Mouse (Mus musculus) spleen, embryonic (tissue): Measurements from ENCODE around the gene Grin1.

Source experiments
- CTCF ChIA-PET: fragments of 350-600 bp; sonication (Branson Sonifier 250); formaldehyde crosslinking; loops from one replicate; lab custom pipeline; 2022; lab: Charles Lee

The Grin1 gene

DNA sequence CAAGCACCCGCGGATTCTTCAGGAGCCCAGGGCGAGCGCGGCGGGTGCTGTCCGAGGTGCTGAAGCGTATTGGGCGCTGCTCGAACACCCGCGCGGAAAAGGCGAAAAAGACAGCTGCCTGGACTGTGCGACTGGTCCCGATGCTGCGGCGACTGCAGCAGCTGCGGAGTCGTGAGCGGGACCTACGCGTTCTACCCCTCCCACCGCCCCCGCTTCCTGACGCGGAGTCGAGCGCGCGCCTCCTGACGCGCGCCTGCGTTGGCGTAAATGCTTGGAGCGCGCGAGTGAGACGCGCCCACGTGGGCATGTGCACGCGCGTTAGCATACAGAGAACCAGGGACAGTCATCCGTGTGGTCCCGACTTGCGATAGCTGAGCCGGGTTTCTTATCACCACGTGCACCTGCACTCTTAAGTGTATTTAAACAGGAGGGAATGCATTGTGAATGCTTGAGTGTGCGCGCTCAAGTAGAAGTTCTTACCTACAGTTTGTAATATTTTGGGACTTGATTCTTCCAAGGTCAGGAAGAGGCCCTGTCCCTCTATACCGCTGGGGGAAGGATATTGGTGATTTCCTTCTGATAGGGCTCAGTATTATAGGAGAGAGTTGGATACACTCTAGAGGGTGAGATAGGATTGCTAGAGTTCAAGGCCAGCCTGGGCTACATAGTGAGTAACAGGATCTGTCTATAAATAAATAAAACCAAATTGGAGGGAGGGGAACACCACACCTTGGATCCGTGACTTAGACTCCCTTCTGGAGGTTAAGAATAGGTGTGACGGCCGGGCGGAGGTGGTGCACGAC, at the start of gene Grin1:
Gene Grin1 (minus strand): TSS at position 217 of the 803 bp plus-strand sequence.
- CTCF ChIA-PET: no interaction called here

DNA sequence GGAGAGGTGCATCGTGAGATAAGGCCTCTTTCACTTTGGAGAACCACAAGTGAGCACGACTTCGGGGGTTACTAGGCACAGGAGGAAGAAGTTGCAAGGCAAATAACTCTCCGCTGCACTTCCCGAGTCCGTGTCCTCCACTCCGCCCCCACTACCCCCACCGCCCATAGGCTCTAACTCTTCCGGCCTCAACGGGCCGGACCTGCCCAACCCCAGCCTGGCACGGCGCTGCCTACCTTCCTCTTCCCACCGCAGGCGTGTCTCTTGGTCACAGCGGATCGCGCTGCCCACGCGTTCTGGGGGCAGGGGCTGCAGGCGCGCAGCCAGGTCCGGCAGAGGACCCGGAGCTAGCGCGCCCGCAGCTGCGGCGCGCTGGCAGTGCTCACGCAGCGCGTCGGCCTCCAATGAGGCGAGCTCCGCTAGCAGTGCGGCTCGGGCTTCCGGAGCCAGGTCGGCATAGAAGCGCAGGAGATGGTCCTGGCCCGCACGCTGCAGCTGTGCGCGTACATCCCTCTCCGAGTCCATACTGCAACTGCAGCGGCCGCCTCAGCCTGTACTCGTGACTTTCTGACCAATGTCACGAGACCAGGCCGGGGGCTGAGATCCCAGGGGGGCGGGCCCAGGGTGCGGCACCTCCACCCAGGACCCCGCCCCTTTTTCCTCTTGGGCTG, 46.2 kb upstream of the Grin1 start, which contains the start of gene Uap1l1:
Gene Uap1l1 (minus strand): TSS at position 592 of the 671 bp plus-strand sequence.
- CTCF ChIA-PET: interaction anchor here (0.6 kb wide), 2 partner anchors 58 to 132 kb away, joined by 3 read pairs; partner anchors contain the start of gene Fut7

DNA sequence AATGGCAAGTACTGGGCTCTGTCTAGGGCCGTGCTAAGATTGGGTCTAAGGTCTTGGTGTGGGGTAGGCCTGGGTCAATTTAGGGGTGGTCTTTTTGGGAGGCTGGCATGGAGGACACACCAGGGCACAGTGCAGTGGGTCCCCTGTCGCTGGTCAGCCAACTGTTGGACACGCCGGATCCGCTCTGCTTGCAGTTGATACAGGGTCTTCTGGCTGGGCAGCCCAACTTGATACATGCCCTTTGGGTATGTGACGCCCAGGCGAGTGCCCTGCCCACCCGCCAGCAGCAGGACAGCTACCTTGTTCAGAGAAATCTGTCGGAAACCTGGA, 45.7 kb upstream of the Grin1 start:
- CTCF ChIA-PET: interaction anchor here (0.6 kb wide), 1 partner anchor 132 kb away, joined by 3 read pairs; no protein-coding TSS in a partner anchor

DNA sequence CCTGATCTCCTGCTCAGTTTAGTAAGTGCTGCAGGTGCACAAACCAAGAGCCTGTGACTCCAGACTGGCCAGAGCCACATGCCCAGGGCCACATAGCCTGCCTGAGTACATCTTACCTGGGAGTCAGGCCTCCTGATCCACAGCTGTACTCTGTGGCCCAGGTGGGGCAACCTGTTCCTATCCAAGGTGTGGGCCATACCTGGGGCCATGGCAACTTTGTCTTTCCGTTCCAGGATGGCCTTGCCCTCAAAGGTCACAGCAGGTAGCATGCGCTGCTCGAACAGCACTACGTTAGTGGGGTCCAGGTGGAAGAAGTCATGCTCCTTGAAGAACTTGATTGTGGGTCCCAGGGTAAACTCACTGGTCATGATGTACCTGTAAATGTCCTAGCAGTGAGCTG, 45.3 kb upstream of the Grin1 start:
- CTCF ChIA-PET: no interaction called here

DNA sequence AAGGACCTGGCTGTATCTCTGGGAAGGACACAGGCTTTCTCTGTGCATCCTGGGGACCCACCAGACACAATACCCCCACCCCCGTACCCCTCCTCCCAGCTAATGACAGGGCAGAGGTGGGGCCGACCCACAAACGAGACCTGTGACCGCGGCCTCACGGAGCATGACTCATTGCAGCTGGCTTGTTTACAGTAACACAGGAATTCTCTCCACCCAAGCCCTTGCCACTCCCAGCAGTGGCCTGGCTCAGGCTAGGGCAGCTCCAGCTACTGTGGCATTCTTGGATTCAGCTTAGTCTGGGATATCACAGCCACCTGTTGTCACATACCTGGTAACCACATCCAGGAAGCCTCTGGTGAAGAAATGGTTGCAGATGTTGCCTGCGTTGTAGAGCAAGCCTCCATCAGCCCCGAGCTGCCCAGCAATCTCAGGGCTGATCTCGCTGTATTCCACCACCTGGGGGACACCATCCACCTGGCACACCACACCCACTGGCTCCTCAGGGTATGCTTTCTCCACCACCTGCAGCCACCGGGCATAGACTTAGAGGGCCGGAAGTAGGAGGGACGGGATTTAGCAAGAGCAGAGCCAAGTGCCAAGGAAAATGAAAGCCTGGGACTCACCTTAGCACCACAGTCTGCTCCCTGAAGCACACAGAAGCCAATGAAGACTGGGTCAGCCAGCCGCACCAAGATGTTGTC, 44.6 kb upstream of the Grin1 start:
- CTCF ChIA-PET: no interaction called here

DNA sequence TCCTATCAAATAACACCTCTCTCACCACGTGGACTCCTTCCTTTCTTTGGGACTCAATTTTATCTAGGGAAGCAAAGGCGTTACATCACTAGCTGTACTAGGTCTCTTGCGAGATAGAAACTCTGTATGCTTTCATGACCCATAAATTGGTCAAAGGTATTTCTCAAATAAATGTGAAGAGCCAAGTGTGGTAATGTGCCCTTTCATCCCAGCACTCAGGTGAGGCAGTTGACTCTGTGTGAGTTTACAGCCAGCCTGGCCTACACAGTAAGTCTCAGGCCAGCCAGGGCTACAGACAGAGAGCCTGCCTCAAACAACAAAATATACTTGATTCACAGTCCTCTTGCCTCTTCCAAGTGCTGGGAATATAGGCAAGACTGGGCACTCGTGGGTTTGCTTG, 40.9 kb upstream of the Grin1 start:
- CTCF ChIA-PET: no interaction called here

DNA sequence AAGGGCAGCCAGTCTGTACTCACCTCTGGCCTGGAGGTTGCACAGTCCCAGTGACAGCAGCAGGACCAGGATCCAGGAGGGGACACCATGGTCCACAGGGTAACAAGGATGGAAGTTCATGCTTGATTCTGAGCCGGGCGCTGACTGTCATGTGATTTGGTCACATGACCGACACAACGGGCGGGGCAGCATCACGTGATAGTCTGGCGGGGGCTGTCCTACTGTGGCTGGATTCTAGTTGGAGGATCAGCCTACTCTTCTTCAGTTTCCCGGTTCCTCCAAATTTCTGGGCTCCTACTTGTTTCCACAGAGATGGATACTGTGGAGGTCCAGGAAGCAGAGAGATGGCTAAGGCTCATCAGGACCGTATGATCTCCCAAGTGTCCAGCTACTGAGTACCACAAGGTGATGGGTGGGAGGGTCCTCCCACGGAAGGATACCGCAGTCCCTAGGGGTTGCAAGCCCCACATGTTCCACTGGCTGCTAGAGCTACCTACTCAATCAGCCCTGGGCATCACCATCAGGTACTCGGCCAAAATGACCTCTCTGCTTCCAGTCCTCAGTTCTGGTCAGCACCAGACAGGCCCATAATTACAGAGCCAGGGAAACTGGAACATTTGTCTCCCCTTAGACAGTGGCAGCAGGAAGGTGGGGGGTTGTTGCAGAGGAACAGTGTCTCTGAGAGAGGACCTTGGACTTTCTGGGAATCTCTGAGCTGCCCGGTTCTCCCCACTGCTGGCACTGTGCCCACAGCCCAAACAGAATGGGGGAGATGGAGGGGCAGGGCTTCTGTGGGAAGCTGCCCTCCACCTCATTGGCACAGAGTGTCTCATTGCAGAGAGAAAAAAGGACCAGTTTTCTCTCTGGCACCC, 37.5 kb upstream of the Grin1 start, which contains the start of gene Dpp7:
Gene Dpp7 (minus strand): TSS at position 152 of the 872 bp plus-strand sequence.
- CTCF ChIA-PET: no interaction called here

DNA sequence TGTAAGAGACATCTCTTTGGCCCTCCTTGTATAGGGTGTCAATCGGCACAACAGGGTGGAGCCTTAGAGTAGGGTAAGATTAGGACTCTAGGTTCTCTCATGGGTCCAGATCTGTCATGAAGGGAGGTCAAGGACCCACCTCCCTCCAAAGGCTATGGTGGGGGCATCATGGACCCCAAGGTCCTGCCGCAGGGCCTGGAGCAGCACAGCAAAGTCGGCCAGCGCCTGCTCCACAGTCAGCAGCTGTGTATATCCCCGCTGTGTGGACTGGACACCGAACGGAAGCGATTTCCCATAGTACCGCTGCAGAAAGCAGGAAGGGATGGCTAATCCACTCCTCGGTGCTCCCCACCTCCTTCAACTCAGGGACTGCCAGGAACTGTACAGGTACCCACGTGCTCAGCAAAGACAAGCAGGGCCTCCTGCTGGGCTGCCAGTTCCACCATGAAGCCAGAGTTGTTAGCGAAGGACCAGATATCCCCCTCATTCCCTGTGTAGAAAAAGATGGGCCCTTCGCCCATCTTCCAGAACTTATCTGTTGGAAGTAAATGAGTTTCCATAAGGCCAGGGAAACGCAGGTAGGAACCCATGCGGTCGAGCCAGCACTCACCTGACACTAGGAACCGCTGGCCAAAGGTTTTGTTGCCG, 36.6 kb upstream of the Grin1 start:
- CTCF ChIA-PET: no interaction called here

DNA sequence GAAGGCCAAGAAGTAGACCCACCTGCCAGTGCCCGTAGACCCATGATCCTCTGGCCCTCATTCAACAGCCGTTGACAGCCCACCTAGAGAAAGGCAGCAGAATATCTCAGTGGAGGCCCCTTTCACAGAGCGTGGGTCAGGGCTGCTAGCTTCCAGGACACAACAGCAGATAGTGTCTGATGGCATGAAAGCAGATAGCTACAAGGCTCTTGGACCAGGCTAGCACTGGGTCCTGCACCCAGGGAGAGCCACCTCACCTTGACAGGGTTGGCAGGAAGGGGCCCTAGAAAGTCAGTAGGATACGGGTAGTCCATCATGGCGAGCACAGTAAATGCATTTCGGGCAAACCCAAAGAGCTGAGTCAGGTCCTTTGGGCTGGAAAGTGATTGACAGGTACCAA, 35.2 kb upstream of the Grin1 start:
- CTCF ChIA-PET: no interaction called here

DNA sequence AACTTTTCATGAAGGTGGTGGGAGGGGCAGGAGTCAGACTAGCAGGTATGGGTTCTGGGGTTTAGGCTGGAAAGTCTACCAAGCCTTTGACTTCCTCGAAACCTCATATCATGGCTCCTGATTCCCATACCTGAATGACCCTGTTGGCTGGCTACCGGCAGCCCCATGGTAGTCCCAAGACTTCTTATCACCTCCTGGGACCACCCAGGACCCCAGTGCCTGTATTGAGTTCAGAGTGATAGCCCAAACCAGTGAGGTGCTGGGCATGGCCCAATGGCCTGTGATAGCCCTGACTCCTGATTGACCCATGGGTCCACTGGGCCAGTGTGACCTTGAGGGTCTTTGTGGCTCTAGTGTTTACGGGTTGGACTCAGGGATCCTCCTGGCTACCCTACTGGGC, 31.7 kb upstream of the Grin1 start:
- CTCF ChIA-PET: no interaction called here

DNA sequence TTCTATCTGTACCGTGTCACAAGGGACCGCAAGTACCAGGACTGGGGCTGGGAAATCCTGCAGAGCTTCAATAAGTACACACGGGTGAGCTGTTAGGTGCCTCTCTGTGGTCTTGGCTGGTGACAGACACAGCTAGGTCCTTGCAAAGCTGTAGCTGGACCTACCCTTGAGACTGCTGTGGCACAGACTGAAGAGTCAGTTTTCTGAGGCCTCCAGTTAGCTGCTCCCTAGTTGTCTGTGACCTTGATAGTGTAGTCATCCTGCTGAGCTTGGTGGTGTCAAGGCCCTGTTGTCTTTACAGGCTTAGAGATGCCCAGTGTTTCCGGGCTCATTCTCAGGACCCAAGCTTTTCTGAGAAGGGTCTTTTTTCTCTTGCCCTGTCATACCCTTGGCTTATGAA, 30.5 kb upstream of the Grin1 start:
- CTCF ChIA-PET: no interaction called here

DNA sequence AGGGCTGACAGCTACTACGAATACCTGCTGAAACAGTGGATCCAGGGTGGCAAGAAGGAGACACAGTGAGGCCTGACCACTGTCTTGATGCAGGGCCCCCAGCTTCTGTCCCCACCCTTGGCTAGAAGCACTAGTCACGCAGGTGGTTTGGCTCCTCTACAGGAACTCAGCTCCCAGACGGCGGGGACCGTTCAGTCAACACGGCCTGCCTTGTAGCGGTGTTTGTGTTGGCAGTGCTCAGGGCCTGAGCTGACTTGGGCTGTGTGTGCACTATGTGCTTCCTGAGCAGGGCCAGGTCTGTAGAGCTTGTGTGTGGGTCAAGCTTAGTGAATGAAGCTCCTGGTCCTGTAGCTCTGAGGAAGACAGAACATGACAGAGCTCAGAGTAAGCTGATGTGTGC, 29.2 kb upstream of the Grin1 start:
- CTCF ChIA-PET: interaction anchor here (1.0 kb wide), 1 partner anchor 12 kb away, joined by 5 read pairs; no protein-coding TSS in a partner anchor

DNA sequence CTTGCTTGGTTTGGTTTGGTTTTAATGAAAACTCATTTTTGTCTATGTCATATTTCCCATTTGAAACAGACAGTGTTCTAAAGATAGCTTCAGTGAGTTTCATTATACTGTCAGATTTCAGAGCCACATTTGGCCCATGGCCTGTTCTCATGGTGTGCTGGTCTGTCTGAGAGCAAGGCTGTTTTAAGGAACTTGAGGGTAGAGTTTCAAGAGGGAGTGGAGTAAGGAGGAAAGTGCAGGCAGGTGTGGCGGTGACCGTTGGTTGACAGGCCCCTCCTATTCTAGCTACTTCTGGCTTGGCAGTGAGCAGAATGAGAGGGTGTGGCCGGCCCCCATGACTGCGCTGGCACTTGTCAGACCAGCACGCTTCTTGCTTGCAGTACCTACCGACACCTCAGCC, 19.3 kb upstream of the Grin1 start:
- CTCF ChIA-PET: interaction anchor here (0.5 kb wide), 1 partner anchor 9 kb away, joined by 3 read pairs; no protein-coding TSS in a partner anchor

DNA sequence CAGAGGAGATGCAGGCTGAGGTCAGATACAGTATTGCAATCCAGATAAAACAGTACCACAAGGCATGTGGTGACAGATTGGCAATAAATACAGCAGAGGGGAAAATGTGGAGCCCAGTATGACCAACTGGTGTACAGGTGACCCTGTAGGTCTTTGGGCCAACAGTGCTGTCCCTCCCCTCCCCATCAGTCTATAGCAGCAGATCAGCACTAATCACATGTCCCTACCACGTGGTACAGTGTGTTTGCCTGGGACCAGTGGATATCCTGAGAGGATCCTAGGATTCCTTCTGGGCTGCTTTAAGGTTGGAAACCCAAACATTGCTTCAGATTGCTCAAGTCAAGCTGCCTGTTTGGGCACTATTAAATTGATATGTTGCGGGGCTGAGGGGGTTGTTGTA, 14.6 kb upstream of the Grin1 start:
- CTCF ChIA-PET: no interaction called here

DNA sequence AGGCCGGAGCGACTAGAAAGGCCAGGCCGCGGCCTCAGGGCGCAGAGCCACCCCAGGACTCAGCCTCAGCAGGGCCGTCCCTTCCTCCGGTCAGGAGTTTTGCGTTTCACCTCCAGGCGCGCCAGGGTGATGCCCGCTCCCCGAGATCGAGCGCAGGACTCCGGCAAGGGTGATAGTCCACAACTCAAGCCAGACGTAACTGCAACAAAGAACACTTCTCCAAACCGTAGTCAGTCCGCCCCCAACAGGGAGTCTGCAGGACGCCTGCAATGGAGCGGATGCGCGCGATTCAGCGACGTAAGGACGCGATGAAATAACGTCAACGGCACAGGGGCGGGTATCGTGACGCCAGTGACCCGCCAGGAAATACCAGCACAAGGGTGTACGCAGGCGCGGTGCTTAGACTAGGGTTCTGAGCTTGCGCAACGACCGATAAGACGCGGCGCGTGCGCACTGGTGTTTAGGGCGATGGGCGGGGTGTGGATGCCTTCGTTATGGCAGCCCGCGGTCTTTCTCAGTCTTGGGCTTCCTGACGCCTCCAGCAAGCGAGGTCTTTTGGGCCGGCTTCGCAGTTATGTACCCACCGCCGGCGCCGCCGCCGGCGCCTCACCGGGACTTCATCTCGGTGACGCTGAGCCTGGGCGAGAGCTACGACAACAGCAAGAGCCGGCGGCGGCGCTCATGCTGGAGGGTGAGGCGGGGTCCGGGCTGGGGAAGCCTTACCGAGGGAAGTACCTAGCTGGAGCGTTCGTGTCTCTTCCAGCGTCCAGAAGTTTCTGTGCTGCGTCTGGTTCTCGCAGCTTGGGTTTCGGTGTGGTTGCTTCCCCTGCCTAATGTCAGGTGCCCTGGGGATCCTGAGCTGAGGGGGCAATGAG, 13.5 kb upstream of the Grin1 start, which contains the start of gene Man1b1:
Gene Man1b1 (plus strand): TSS at position 53 of the 875 bp plus-strand sequence.
- CTCF ChIA-PET: no interaction called here

DNA sequence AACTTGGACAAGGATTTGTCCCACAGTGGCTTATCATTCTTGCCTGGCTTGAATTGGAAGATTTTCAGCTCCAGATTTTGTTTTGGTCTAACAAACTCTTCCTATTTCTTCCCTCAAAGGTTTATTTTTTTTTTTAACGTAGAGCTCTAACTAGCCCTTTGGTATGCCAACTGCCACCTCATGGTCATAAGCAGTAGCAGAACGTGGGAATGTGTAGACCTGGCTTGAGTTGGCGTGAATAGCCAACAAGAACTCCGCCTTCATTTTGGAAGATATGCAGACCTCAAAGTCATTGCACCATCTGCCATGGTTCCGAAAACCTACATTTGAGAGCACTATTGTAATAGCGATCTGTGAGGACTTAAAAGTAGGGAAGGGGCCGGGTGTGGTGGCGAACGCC, 12.5 kb upstream of the Grin1 start:
- CTCF ChIA-PET: no interaction called here

DNA sequence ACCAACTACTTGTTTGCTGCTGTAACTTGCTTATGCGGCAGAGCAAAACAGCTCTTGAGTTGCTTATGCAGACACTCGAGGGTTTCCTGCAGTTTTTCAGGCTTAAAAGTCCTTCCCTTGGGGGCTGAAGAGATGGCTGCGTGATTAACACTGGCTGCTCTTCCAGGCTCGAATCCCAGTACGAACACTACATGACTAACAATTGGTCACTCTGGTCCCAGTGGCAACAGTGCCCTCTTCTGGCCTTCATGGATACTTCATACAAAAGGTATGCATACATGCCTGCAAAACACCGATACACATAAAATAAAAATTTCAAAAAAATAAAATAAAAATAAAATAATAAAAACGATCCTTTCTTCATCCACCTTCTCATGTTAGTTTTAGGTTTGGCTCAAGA, 9.5 kb upstream of the Grin1 start:
- CTCF ChIA-PET: no interaction called here

DNA sequence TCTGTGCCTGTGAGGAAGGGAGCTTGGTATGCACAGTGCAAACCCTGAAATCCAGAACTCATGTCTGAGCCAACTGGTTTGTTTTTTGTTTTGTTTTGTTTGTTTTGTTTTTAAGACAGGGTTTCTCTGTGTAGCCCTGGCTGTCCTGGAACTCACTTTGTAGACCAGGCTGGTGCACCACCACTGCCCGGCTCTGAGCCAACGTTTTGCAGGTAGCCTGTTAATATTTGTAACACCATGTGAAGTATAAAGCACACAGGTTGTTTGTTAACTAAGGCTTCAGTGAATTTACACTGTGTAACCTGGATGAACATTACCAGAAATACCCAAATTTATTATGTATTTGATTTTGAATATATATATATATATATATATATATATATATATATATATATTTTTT, 7.0 kb upstream of the Grin1 start:
- CTCF ChIA-PET: interaction anchor here (0.7 kb wide), 1 partner anchor 11 kb away, joined by 7 read pairs; no protein-coding TSS in a partner anchor

DNA sequence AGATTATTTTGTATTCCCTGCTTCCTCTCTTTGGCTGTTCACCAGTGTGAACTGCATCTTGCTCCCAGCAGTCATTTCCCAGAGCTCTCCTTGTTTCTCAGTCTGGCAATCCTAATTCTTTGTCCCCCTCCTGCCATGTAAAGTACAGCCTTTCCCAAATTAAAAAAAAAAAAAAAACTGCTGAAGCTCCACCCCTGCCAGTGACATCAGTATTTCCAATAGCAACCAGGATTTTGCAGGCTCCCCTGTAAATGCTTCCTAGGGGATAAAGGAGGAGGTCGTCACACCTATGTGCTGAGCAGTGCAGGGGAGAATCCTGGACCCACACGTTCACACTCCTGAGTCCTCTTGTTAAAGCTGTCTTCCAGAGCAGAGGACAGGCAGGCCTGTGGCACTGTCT, 1.1 kb upstream of the Grin1 start:
- CTCF ChIA-PET: no interaction called here
